Mouse (Mus musculus) heart, postnatal 0 days (tissue): ENCODE data around the gene Pla2g12a.

Experiments used
- CTCF ChIP-seq: IDR thresholded peaks from 2 replicates; pipeline ENCODE4 v1.5.1; 2016; ENCODE audit warnings: antibody characterized with exemption, control low read depth, low read depth
- EP300 ChIP-seq: IDR thresholded peaks from 2 replicates; pipeline ENCODE4 v1.6.1; 2016; ENCODE audit warnings: antibody characterized with exemption, low read depth

- TF ChIP-seq CTCF = no peak
- TF ChIP-seq EP300 = no peak
Observed at GRCm38 (mm10) chr3:129941291-129941690, 62.9 kb downstream of the Pla2g12a start.
